Mouse (Mus musculus): ENCODE data around the gene Irf2bpl. TPM values are rescaled to one million over a fixed set of nuclear protein-coding genes. Genes with fewer than 3 reads are reported as not detected.

The Irf2bpl gene
- polyA plus RNA-seq, 1 experiment = 12.4 TPM

- 97% methylated on average over 3 of the region's 3 CpGs for WGBS
- no peak for DNase-seq (ENCODE audit: low read depth, low spot score)
These were observed 13.6 kb downstream of the Irf2bpl start for GRCm38 (mm10) chr12:86870996-86871395.

GRCm38 (mm10) chr12:86869761-86870160 is 14.8 kb downstream of the Irf2bpl start:
- WGBS = 90% methylated on average over 6 of the region's 6 CpGs
- DNase-seq (ENCODE audit: low read depth, low spot score) = no peak

- DNase-seq (ENCODE audit: low read depth, low spot score) = no peak
- WGBS = 21% methylated on average over 14 of the region's 14 CpGs
These were observed 17.1 kb downstream of the Irf2bpl start for GRCm38 (mm10) chr12:86867271-86868223.

- 81% methylated on average over 5 of the region's 5 CpGs for WGBS
These were observed 20.1 kb downstream of the Irf2bpl start for GRCm38 (mm10) chr12:86864316-86865020.

GRCm38 (mm10) chr12:86859924-86860790 is 24.4 kb downstream of the Irf2bpl start:
- no peak for DNase-seq (ENCODE audit: low read depth, low spot score)
- WGBS = 28% methylated on average over 10 of the region's 10 CpGs

More at GRCm38 (mm10) chr12:86864316-86865020, 20.1 kb downstream of the Irf2bpl start:
- no peak for DNase-seq (ENCODE audit: low read depth, low spot score)

- WGBS = 38% methylated on average over 6 of the region's 6 CpGs
- DNase-seq (ENCODE audit: low read depth, low spot score) = no peak
These were observed 25.4 kb downstream of the Irf2bpl start for GRCm38 (mm10) chr12:86858983-86859872.

GRCm38 (mm10) chr12:86858498-86858897 is 26.1 kb downstream of the Irf2bpl start:
- no peak for DNase-seq (ENCODE audit: low read depth, low spot score)
- WGBS = 96% methylated on average over 4 of the region's 4 CpGs

- WGBS = 81% methylated on average over 8 of the region's 8 CpGs
- DNase-seq (ENCODE audit: low read depth, low spot score) = no peak
These were observed 27.3 kb downstream of the Irf2bpl start for GRCm38 (mm10) chr12:86857290-86857689.

GRCm38 (mm10) chr12:86855670-86856069 is 28.9 kb downstream of the Irf2bpl start:
- WGBS = 46% methylated on average over 11 of the region's 11 CpGs
- no peak for DNase-seq (ENCODE audit: low read depth, low spot score)

- DNase-seq (ENCODE audit: low read depth, low spot score) = no peak
- WGBS = 91% methylated on average over 1 of the region's 1 CpGs
These were observed 31.1 kb downstream of the Irf2bpl start for GRCm38 (mm10) chr12:86853516-86853915.

GRCm38 (mm10) chr12:86851313-86851712 is 33.3 kb downstream of the Irf2bpl start:
- no peak for DNase-seq (ENCODE audit: low read depth, low spot score)

GRCm38 (mm10) chr12:86850746-86851145 is 33.9 kb downstream of the Irf2bpl start:
- 84% methylated on average over 5 of the region's 5 CpGs for WGBS
- DNase-seq (ENCODE audit: low read depth, low spot score) = no peak

GRCm38 (mm10) chr12:86849945-86850626 is 34.5 kb downstream of the Irf2bpl start:
- no peak for DNase-seq (ENCODE audit: low read depth, low spot score)
- 80% methylated on average over 10 of the region's 10 CpGs for WGBS

GRCm38 (mm10) chr12:86842866-86843459 is 41.6 kb downstream of the Irf2bpl start:
- DNase-seq (ENCODE audit: low read depth, low spot score) = no peak
- 19% methylated on average over 15 of the region's 15 CpGs for WGBS

- DNase-seq (ENCODE audit: low read depth, low spot score) = no peak
- WGBS = 82% methylated on average over 4 of the region's 4 CpGs
These were observed 44.1 kb downstream of the Irf2bpl start for GRCm38 (mm10) chr12:86840526-86840925.

- 65% methylated on average over 2 of the region's 2 CpGs for WGBS
- no peak for DNase-seq (ENCODE audit: low read depth, low spot score)
These were observed 46.4 kb downstream of the Irf2bpl start for GRCm38 (mm10) chr12:86838181-86838580.

- WGBS = 5% methylated on average over 23 of the region's 23 CpGs
- DNase-seq (ENCODE audit: low read depth, low spot score) = peak; percentile 88
These were observed 48.1 kb downstream of the Irf2bpl start for GRCm38 (mm10) chr12:86836431-86837047.

All from large intestine, adult 2 months (tissue).